Mouse (Mus musculus) heart, postnatal 25 days (tissue): ENCODE results near the gene Hk1. TPM values are rescaled to one million over a fixed set of nuclear protein-coding genes. Genes with fewer than 3 reads are reported as not detected.

Source experiments
- DNase-seq: peaks from one replicate; pipeline ENCODE4 v3.0.0; 2022; ENCODE audit warnings: low spot score
- intact Hi-C: fragments of 180-260 bp; cut with DNase I; formaldehyde crosslinking; loops from one replicate; pipeline ENCODE4 v1.15.1; 2025
- total RNA-seq, 2 experiments: library from RNA; stranded (reverse); gene quantifications; 2 replicates each; pipeline ENCODE4 v1.2.3; 2021

Gene Hk1
- total RNA-seq, 2 experiments from 2014 or later: 123 to 142 TPM

GRCm38 (mm10) chr10:62344004-62344752 lies 35.5 kb downstream of the Hk1 start:
- intact Hi-C loops: loop anchor here (5.0 kb wide), 1 partner anchor 67 kb away; no protein-coding TSS in a partner anchor

GRCm38 (mm10) chr10:62342512-62342911 lies 37.2 kb downstream of the Hk1 start:
- intact Hi-C loops: loop anchor here (5.0 kb wide), 1 partner anchor 65 kb away; no protein-coding TSS in a partner anchor
- DNase-seq: no peak

More at GRCm38 (mm10) chr10:62344004-62344752, 35.5 kb downstream of the Hk1 start:
- no peak for DNase-seq

GRCm38 (mm10) chr10:62341956-62342355 lies 37.8 kb downstream of the Hk1 start:
- intact Hi-C loops: loop anchor here (5.0 kb wide), 1 partner anchor 65 kb away; no protein-coding TSS in a partner anchor
- DNase-seq: no peak

GRCm38 (mm10) chr10:62340991-62341390 lies 38.7 kb downstream of the Hk1 start:
- intact Hi-C loops: loop anchor here (5.0 kb wide), 1 partner anchor 64 kb away; no protein-coding TSS in a partner anchor

DNA sequence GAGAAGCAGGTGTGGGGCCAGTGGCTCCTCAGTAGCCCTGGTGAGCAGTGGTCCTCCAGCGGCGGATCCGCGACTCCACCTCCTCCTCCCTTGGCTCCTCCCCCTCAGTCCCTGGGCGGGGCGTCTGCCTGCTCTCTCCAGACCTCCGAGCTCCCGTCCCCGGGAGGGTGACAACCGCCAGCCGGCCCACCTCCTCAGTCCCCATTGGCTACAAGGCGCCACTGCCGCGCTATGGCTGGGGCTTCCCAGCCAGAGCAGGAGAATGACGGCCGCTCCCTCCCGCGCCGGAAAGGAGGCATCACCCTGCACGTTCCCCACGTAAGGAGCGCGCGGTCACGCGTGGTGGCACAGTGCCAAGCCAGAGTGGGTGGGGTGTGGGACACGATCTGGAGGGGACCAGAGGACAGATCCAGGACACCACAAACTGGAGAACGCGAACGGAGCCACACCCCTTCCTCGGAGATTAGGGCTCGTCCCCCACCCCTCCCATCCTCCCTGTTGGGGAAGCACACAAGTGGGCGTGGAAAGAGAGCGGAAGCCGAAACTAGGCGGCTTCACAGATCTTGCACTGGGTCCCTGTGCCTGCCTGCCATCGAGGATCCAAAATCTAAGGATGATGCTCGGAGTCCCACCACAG lies 39.5 kb downstream of the Hk1 start:
- DNase-seq: peak; percentile 97
- intact Hi-C loops: loop anchor here (5.0 kb wide), 1 partner anchor 63 kb away; no protein-coding TSS in a partner anchor

More at GRCm38 (mm10) chr10:62340991-62341390, 38.7 kb downstream of the Hk1 start:
- no peak for DNase-seq

GRCm38 (mm10) chr10:62339211-62340094 lies 40.3 kb downstream of the Hk1 start:
- peak; percentile 40 for DNase-seq
- intact Hi-C loops: loop anchor here (5.0 kb wide), 2 partner anchors 37 to 62 kb away; no protein-coding TSS in a partner anchor

GRCm38 (mm10) chr10:62338626-62339025 lies 41.1 kb downstream of the Hk1 start:
- intact Hi-C loops: loop anchor here (5.0 kb wide), 1 partner anchor 36 kb away; no protein-coding TSS in a partner anchor
- no peak for DNase-seq

DNA sequence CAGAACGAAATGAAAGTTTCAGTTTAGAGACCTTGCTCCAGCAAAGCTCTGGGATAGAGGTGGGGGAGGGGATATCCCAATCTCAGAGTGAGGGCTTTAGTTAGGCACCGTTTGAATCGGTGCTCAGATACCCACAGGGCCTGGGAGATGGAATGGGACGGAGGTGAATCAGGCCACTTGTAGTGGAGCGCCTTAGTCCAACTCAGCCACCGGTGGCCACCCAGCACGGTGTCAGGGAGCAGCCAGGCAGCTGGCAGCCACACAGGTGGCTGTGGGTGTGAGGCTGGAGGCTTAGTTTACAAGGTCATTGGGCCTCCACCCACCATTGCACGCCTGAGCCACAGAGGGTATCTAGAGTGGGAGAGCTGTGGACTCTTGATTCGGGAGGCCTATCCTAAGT lies 41.5 kb downstream of the Hk1 start:
- no peak for DNase-seq
- intact Hi-C loops: loop anchor here (5.0 kb wide), 1 partner anchor 36 kb away; no protein-coding TSS in a partner anchor

DNA sequence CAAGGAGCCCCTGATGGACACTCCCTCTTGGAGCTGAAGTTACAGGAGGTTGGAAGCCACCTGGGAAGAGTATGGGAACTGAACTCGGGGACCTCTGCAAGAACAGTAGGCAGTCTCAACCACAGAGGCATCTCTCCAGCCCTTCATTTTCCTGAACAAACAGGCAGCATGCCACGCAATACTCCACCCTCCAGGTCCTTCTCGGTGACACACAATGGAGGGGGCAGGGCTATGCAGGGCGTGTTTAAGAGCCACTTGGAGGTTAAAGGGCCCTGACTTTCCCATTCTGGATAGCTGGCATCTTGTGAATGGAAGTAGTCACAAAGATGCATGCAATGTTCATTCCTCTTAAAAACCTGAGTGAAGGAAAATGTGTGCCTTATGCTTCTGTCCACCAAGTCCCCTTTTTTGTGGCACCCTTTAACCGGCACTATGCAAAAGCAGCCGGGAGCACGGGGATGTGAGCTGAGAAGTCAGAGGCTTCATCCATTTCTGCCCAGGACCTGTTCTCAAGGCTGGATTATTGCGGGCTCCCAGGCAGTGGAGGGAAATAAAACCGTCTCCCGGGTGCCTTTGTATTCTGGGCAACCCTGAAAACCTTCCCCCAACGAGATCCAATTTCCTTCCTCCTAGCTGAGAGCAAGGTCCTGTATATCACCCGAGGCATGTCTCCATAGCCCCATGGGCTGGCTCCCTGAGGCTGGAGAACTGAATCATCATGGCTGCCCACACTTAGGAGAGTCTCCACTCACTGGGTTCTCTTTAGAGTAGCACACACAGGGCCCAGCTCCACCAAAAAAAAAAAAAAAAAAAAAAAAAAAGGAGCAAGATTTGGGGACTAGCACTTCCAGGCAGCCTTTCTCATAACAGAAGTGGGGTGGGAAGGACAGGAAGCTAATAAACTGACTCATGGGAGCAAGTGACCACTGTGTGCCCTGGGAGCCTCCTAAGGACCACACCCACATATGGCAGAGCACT lies 42.8 kb downstream of the Hk1 start:
- intact Hi-C loops: loop anchor here (5.0 kb wide), 1 partner anchor 35 kb away; no protein-coding TSS in a partner anchor
- no peak for DNase-seq

GRCm38 (mm10) chr10:62335423-62335776 lies 44.3 kb downstream of the Hk1 start:
- intact Hi-C loops: loop anchor here (5.0 kb wide), 1 partner anchor 33 kb away; no protein-coding TSS in a partner anchor
- DNase-seq: no peak

GRCm38 (mm10) chr10:62334686-62335422 lies 44.9 kb downstream of the Hk1 start:
- intact Hi-C loops: loop anchor here (5.0 kb wide), 1 partner anchor 33 kb away; no protein-coding TSS in a partner anchor
- DNase-seq: no peak

- intact Hi-C loops: no loop called here
- no peak for DNase-seq
These were observed 46.4 kb downstream of the Hk1 start for GRCm38 (mm10) chr10:62333269-62333668.

DNA sequence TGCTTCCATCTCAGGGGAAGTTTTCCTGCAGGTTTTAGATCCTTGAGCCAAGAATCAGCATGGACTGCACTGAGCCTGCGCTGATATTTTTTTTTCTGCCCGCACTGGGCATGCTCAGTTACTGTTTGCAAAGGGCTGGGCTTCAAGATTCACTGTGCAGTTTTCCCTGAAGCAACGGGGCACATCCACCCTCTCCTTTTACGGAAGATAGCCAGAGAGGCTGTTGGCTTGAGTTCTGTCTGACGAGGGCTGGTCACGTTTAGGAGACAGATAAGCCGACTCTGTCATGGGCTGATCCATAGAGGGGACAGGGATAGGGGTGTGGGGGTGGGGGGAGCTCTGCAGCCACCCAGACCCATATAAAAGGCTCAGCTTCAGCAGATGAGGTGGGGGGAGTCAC lies 47.2 kb downstream of the Hk1 start:
- intact Hi-C loops: no loop called here
- DNase-seq: peak; percentile 40

DNA sequence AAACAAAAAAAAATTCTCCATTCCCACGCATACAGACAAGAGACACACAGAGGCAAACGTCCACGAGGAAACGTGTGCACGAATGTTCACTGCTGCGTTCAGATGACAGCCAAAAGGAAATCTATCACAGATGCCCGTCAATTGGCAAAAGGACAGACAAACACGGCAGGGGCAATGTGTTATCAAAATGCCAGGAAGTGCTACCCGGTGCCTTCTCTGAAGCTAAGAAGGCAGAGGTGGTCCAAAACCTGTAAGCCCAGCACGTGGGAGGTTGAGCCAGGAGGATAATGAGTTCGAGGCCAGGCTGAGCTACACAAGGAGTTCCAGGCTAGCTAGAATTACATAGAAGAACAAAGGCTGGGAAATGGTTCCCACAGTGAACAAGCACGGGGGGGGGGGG lies 47.9 kb downstream of the Hk1 start:
- DNase-seq: no peak
- intact Hi-C loops: no loop called here

GRCm38 (mm10) chr10:62331296-62331695 lies 48.4 kb downstream of the Hk1 start:
- intact Hi-C loops: no loop called here
- no peak for DNase-seq

- no peak for DNase-seq
- intact Hi-C loops: no loop called here
These were observed 49.9 kb downstream of the Hk1 start for GRCm38 (mm10) chr10:62329846-62330245.

DNA sequence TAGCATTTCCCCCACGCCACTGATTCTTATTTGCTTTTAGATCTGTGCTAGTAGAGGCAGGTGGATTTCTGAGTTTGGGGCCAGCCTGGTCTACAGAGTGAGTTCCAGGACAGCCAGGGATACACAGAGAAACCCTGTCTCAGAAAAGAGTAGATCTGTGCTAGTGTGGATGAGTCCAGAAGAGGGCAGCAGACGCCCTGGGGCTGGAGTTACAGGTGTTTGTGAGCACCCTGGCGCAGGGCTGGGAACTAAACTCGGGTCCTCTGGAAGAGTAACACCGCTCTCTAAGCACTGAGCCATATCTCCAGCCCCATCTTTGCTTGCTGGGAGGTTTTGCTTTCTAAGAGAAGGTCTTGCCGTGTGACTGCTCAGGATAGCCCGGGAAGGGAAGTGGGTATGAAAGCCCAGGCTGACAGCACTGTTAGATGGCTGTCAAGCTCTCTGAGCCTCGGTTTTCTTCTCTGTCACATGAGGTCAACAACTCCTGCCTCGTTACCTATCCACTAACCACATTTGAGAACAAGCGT lies 50.8 kb downstream of the Hk1 start:
- DNase-seq: no peak

More for the DNA sequence above, 50.8 kb downstream of the Hk1 start:
- intact Hi-C loops: no loop called here
